Mouse (Mus musculus) CH12.LX (cell line): ENCODE measurements around the gene Bmp6. TPM values are rescaled to one million over a fixed set of nuclear protein-coding genes. Genes with fewer than 3 reads are reported as not detected.

ENCODE experiments used
- DNase-seq: peaks from one replicate; pipeline ENCODE4 v3.0.0-alpha.2; 2013; ENCODE audit errors: extremely low read depth
- H3K27ac ChIP-seq: 2 replicates; pipeline ENCODE4 v1.5.1; 2012; ENCODE audit warnings: low read depth, mild to moderate bottlenecking, control low read depth, moderate library complexity; ENCODE audit not compliant: insufficient read depth
- H3K27me3 ChIP-seq: replicated peaks from 2 replicates; pipeline ENCODE3; 2012; ENCODE audit warnings: inconsistent platforms
- H3K36me3 ChIP-seq, 2 experiments: replicated peaks in 1 of 2; 2 replicates each; pipeline versions ENCODE3 to v1.6.1; 2012; ENCODE audit warnings: inconsistent platforms in 1 of 2, low read length in 1 of 2, mild to moderate bottlenecking in 1 of 2, mixed read lengths in 1 of 2, moderate library complexity in 1 of 2; ENCODE audit not compliant: control insufficient read depth in 1 of 2, insufficient read depth in 1 of 2
- H3K4me1 ChIP-seq, 2 experiments: 2 replicates each; pipeline ENCODE4 v1.6.1; 2012; ENCODE audit warnings: inconsistent platforms in 1 of 2, moderate library complexity in 1 of 2; ENCODE audit not compliant: insufficient read depth in 2 of 2, control insufficient read depth in 1 of 2
- H3K4me2 ChIP-seq: 2 replicates; pipeline ENCODE4 v1.6.1; 2012; ENCODE audit warnings: low read depth, mild to moderate bottlenecking, control low read depth; ENCODE audit not compliant: poor library complexity, insufficient read depth, severe bottlenecking
- H3K4me3 ChIP-seq, 3 experiments: fragments of 150-350 bp in 1 of 3; sonication (generic) in 1 of 3; replicated peaks in 1 of 3; 2 replicates each; pipeline versions ENCODE3 to v1.5.1; 2011 to 2012; ENCODE audit warnings: low read depth in 2 of 3, low read length in 2 of 3, mild to moderate bottlenecking in 2 of 3, moderate library complexity in 2 of 3, control low read depth in 1 of 3, improper control_type of control experiment in 1 of 3, inconsistent platforms in 1 of 3, mixed read lengths in 1 of 3; ENCODE audit not compliant: poor library complexity in 1 of 3
- H3K79me2 ChIP-seq: replicated peaks from 2 replicates; pipeline ENCODE4 v1.6.1; 2012; ENCODE audit warnings: mild to moderate bottlenecking, moderate library complexity; ENCODE audit not compliant: control insufficient read depth, poor library complexity, insufficient read depth, severe bottlenecking; ENCODE audit errors: extremely low read depth
- H3K9ac ChIP-seq: 2 replicates; pipeline ENCODE4 v1.6.1; 2012; ENCODE audit warnings: low read depth, mild to moderate bottlenecking, control low read depth, moderate library complexity; ENCODE audit not compliant: insufficient read depth
- H3K9me3 ChIP-seq: replicated peaks from 2 replicates; pipeline ENCODE3; 2012; ENCODE audit warnings: low read length, inconsistent platforms, mixed read lengths
- BHLHE40 ChIP-seq: IDR thresholded peaks from 2 replicates; pipeline ENCODE4 v1.6.1; 2011; ENCODE audit warnings: mild to moderate bottlenecking, low read depth, low read length, improper control_type of control experiment
- CHD1 ChIP-seq: IDR thresholded peaks from 2 replicates; pipeline ENCODE4 v1.6.1; 2012; ENCODE audit warnings: low read depth, low read length, improper control_type of control experiment, inconsistent platforms
- CHD2 ChIP-seq: IDR thresholded peaks from 2 replicates; pipeline ENCODE4 v1.6.1; 2011; ENCODE audit warnings: low read length, improper control_type of control experiment
- ELF1 ChIP-seq: IDR thresholded peaks from 2 replicates; pipeline ENCODE4 v1.6.1; 2014; ENCODE audit warnings: low read depth, mild to moderate bottlenecking, inconsistent platforms, low read length, improper control_type of control experiment
- ETS1 ChIP-seq: conservative IDR thresholded peaks from 2 replicates; pipeline ENCODE4 v1.6.1; 2012; ENCODE audit warnings: low read depth, mild to moderate bottlenecking, inconsistent platforms, low read length, improper control_type of control experiment, moderate library complexity
- GABPA ChIP-seq: IDR thresholded peaks from 2 replicates; pipeline ENCODE4 v1.6.1; 2012; ENCODE audit warnings: low read depth, low read length, improper control_type of control experiment, inconsistent platforms; ENCODE audit not compliant: insufficient replicate concordance
- HCFC1 ChIP-seq: IDR thresholded peaks from 2 replicates; pipeline ENCODE4 v1.6.1; 2012; ENCODE audit warnings: low read depth, mild to moderate bottlenecking, inconsistent platforms, low read length, improper control_type of control experiment
- IRF4 ChIP-seq: IDR thresholded peaks from 2 replicates; pipeline ENCODE4 v1.6.1; 2014; ENCODE audit warnings: low read depth, mild to moderate bottlenecking, inconsistent platforms, low read length, improper control_type of control experiment
- JUN ChIP-seq: IDR thresholded peaks from 2 replicates; pipeline ENCODE4 v1.6.1; 2011; ENCODE audit warnings: low read depth, mild to moderate bottlenecking, low read length, improper control_type of control experiment, moderate library complexity; ENCODE audit not compliant: insufficient read depth
- JUND ChIP-seq: conservative IDR thresholded peaks from 2 replicates; pipeline ENCODE4 v1.6.1; 2011; ENCODE audit warnings: low read depth, low read length, improper control_type of control experiment
- KAT2A ChIP-seq: IDR thresholded peaks from 2 replicates; pipeline ENCODE4 v1.6.1; 2012; ENCODE audit warnings: low read length, improper control_type of control experiment, inconsistent platforms; ENCODE audit not compliant: insufficient replicate concordance
- MAX ChIP-seq: IDR thresholded peaks from 2 replicates; pipeline ENCODE4 v1.6.1; 2011; ENCODE audit warnings: low read length, improper control_type of control experiment
- MEF2A ChIP-seq: IDR thresholded peaks from 2 replicates; pipeline ENCODE4 v1.6.1; 2014; ENCODE audit warnings: low read depth, mild to moderate bottlenecking, inconsistent platforms, low read length, improper control_type of control experiment, borderline replicate concordance
- MXI1 ChIP-seq: IDR thresholded peaks from 2 replicates; pipeline ENCODE4 v1.6.1; 2011; ENCODE audit warnings: mild to moderate bottlenecking, low read depth, low read length, improper control_type of control experiment
- MYC ChIP-seq: IDR thresholded peaks from 2 replicates; pipeline ENCODE4 v1.6.1; 2011; ENCODE audit warnings: low read depth, mild to moderate bottlenecking, improper control_type of control experiment, low read length
- NELFE ChIP-seq: IDR thresholded peaks from 2 replicates; pipeline ENCODE4 v1.6.1; 2011; ENCODE audit warnings: low read depth, low read length, improper control_type of control experiment
- NRF1 ChIP-seq: IDR thresholded peaks from 2 replicates; pipeline ENCODE4 v1.6.1; 2014; ENCODE audit warnings: low read depth, mild to moderate bottlenecking, inconsistent platforms, low read length, improper control_type of control experiment, moderate library complexity
- POLR2A ChIP-seq: IDR thresholded peaks from 2 replicates; pipeline ENCODE4 v1.6.1; 2011; ENCODE audit warnings: low read depth, mild to moderate bottlenecking, improper control_type of control experiment, low read length
- POLR2AphosphoS2 ChIP-seq: IDR thresholded peaks from 2 replicates; pipeline ENCODE4 v1.6.1; 2011; ENCODE audit warnings: low read depth, low read length, improper control_type of control experiment
- RAD21 ChIP-seq: IDR thresholded peaks from 2 replicates; pipeline ENCODE4 v1.6.1; 2011; ENCODE audit warnings: low read depth, mild to moderate bottlenecking, low read length, improper control_type of control experiment, moderate library complexity
- SIN3A ChIP-seq: IDR thresholded peaks from 2 replicates; pipeline ENCODE4 v1.6.1; 2012; ENCODE audit warnings: low read length, improper control_type of control experiment, inconsistent platforms
- SMC3 ChIP-seq: IDR thresholded peaks from 2 replicates; pipeline ENCODE4 v1.6.1; 2011; ENCODE audit warnings: low read depth, low read length, improper control_type of control experiment
- TCF12 ChIP-seq: IDR thresholded peaks from 2 replicates; pipeline ENCODE4 v1.6.1; 2014; ENCODE audit warnings: low read depth, mild to moderate bottlenecking, inconsistent platforms, low read length, improper control_type of control experiment
- UBTF ChIP-seq: IDR thresholded peaks from 2 replicates; pipeline ENCODE4 v1.6.1; 2012; ENCODE audit warnings: low read depth, mild to moderate bottlenecking, inconsistent platforms, low read length, improper control_type of control experiment, moderate library complexity
- USF1 ChIP-seq: IDR thresholded peaks from 2 replicates; pipeline ENCODE4 v1.6.1; 2014; ENCODE audit warnings: low read depth, mild to moderate bottlenecking, inconsistent platforms, low read length, improper control_type of control experiment
- ZC3H11A ChIP-seq: IDR thresholded peaks from 2 replicates; pipeline ENCODE4 v1.6.1; 2012; ENCODE audit warnings: low read depth, mild to moderate bottlenecking, inconsistent platforms, low read length, improper control_type of control experiment
- ZNF384 ChIP-seq: IDR thresholded peaks from 2 replicates; pipeline ENCODE4 v1.6.1; 2012; ENCODE audit warnings: low read depth, low read length, improper control_type of control experiment, inconsistent platforms
- dilution Hi-C: fragments of 300-500 bp; cut with MboI; formaldehyde crosslinking; loops from 2 replicates; pipeline ENCODE4 v1.14.3; 2020; ENCODE audit warnings: low sequenced_read_pairs; ENCODE audit not compliant: extremely low pct_unique_long_range_greater_than_20kb, extremely low pct_ligation_motif_present
- in situ Hi-C: fragments of 300-500 bp; cut with MboI; formaldehyde crosslinking; loops from 3 replicates; pipeline ENCODE4 v1.14.3; 2019; ENCODE audit warnings: low sequenced_read_pairs, low pct_ligation_motif_present, low pct_unique_long_range_greater_than_20kb, mixed read lengths
- polyA plus RNA-seq: library from polyadenylated mRNA; unstranded; fragments of >175 nt; gene quantifications from 2 replicates; pipeline ENCODE4 v1.2.1, GENCODE M21; 2012; ENCODE audit warnings: low read depth; ENCODE audit not compliant: insufficient read length
- total RNA-seq, 2 experiments: library from RNA; depleted of rRNA; stranded (reverse); fragments of 300-350 nt in 1 of 2; fragments of >200 nt in 1 of 2; gene quantifications; 2 replicates each; pipeline ENCODE4 v1.2.3; 2012 to 2014

Gene Bmp6
- total and polyA plus RNA-seq, 3 experiments = 0.16 to 3.5 (median 0.77) TPM

- no peaks in the 10 kb centered on the region for H3K36me3 ChIP-seq
- no peak for DNase-seq
- H3K4me3 ChIP-seq = no peak overlapping the region
- no peak overlapping the region for H3K9ac ChIP-seq
- TF ChIP-seq ZC3H11A (no peak), SIN3A (no peak), MXI1 (no peak), CHD2 (no peak), SMC3 (no peak), NRF1 (no peak), POLR2A (no peak), TCF12 (no peak), NELFE (no peak), UBTF (no peak), HCFC1 (no peak), ZNF384 (no peak)
- no peaks in the 10 kb centered on the region for H3K9me3 ChIP-seq
- H3K79me2 ChIP-seq = no peaks in the 10 kb centered on the region
- in situ Hi-C loops = no loop called here
- peaks cover 4 to 8% of the 10 kb centered on the region in 2 experiments; a peak in 2 of 4 replicates for H3K4me1 ChIP-seq
- H3K4me2 ChIP-seq = no peak overlapping the region
- dilution Hi-C loops = no loop called here
- H3K27ac ChIP-seq = no peak overlapping the region
- H3K27me3 ChIP-seq = no peaks in the 10 kb centered on the region
Observed at GRCm38 (mm10) chr13:38484701-38485100, 139.8 kb downstream of the Bmp6 start.

GRCm38 (mm10) chr13:38486767-38487166 is 141.9 kb downstream of the Bmp6 start:
- no peak for DNase-seq
- H3K36me3 ChIP-seq = no peaks in the 10 kb centered on the region
- TF ChIP-seq IRF4 (no peak), KAT2A (no peak)
- no peaks in the 10 kb centered on the region for H3K27me3 ChIP-seq
- H3K27ac ChIP-seq = no peak overlapping the region
- no peak overlapping the region for H3K4me3 ChIP-seq
- in situ Hi-C loops (no loop called here), dilution Hi-C loops (no loop called here)
- no peak overlapping the region for H3K4me2 ChIP-seq
- no peaks in the 10 kb centered on the region for H3K4me1 ChIP-seq
- H3K9ac ChIP-seq = no peak overlapping the region
- no peaks in the 10 kb centered on the region for H3K9me3 ChIP-seq
- no peaks in the 10 kb centered on the region for H3K79me2 ChIP-seq

- H3K9me3 ChIP-seq = peaks cover 2% of the 10 kb centered on the region
- in situ Hi-C loops = no loop called here
- DNase-seq = no peak
- no peak overlapping the region for H3K4me2 ChIP-seq
- H3K27me3 ChIP-seq = no peaks in the 10 kb centered on the region
- H3K36me3 ChIP-seq = peaks cover 22 to 31% of the 10 kb centered on the region in 2 experiments
- H3K27ac ChIP-seq = no peak overlapping the region
- dilution Hi-C loops = no loop called here
- H3K79me2 ChIP-seq = no peaks in the 10 kb centered on the region
- no peak for TF ChIP-seq JUND
- no peak for TF ChIP-seq CHD1
- no peak for TF ChIP-seq GABPA
- TF ChIP-seq NRF1 = no peak
- TF ChIP-seq MEF2A = no peak
- TF ChIP-seq ELF1 = no peak
- no peak for TF ChIP-seq ETS1
- no peak for TF ChIP-seq POLR2A
- TF ChIP-seq MYC = no peak
- no peak for TF ChIP-seq RAD21
- no peak for TF ChIP-seq JUN
- TF ChIP-seq HCFC1 = no peak
- no peak for TF ChIP-seq USF1
- TF ChIP-seq POLR2AphosphoS2 = no peak
- no peak for TF ChIP-seq BHLHE40
- no peak for TF ChIP-seq IRF4
- no peak for TF ChIP-seq MAX
- H3K9ac ChIP-seq = no peak overlapping the region
- H3K4me1 ChIP-seq = peaks cover under 1 to 10% of the 10 kb centered on the region in 2 experiments; a peak in 3 of 4 replicates
- H3K4me3 ChIP-seq = no peak overlapping the region
Observed at GRCm38 (mm10) chr13:38496715-38497114, 151.8 kb downstream of the Bmp6 start.
